Mouse (Mus musculus) limb, embryonic 12.5 days (tissue): ENCODE results near the gene Ptpn11. TPM values are rescaled to one million over a fixed set of nuclear protein-coding genes. Genes with fewer than 3 reads are reported as not detected.
A peak's percentile ranks its signal among the peaks of the same experiment; 100 is the strongest.
"Not testable (repeated sequence)": the region's sequence is repeated elsewhere in the genome, so short reads cannot be mapped to it uniquely, and the experiment has no call there.

Experiments used
- ATAC-seq: fragments of 200-750 bp; cut with Nextera tagmentation; 2 replicates; pipeline ENCODE4 v1.8.0; 2017; ENCODE audit warnings: low read depth, moderate TSS enrichment; ENCODE audit not compliant: insufficient number of reproducible peaks, insufficient read depth, low FRiP score, low TSS enrichment
- H3K27ac ChIP-seq: fragments of 300-500 bp; sonication (generic); 2 replicates; pipeline ENCODE4 v1.5.1; 2016; ENCODE audit warnings: mild to moderate bottlenecking, moderate library complexity
- H3K27me3 ChIP-seq: fragments of 300-500 bp; sonication (generic); 2 replicates; pipeline ENCODE4 v1.6.1; 2016; ENCODE audit warnings: mild to moderate bottlenecking, moderate library complexity
- H3K36me3 ChIP-seq: fragments of 300-500 bp; sonication (generic); 2 replicates; pipeline ENCODE4 v1.6.1; 2016; ENCODE audit warnings: mild to moderate bottlenecking, moderate library complexity
- H3K4me1 ChIP-seq: fragments of 300-500 bp; sonication (generic); replicated peaks from 2 replicates; pipeline ENCODE4 v1.6.1; 2016
- H3K4me2 ChIP-seq: fragments of 300-500 bp; sonication (generic); 2 replicates; pipeline ENCODE4 v1.6.1; 2016; ENCODE audit warnings: mild to moderate bottlenecking, moderate library complexity
- H3K4me3 ChIP-seq: fragments of 300-500 bp; sonication (generic); replicated peaks from 2 replicates; pipeline ENCODE4 v1.5.1; 2016; ENCODE audit warnings: mild to moderate bottlenecking
- H3K9ac ChIP-seq: fragments of 300-500 bp; sonication (generic); replicated peaks from 2 replicates; pipeline ENCODE4 v1.6.1; 2016; ENCODE audit warnings: mild to moderate bottlenecking, moderate library complexity
- H3K9me3 ChIP-seq: fragments of 300-500 bp; sonication (generic); 2 replicates; pipeline ENCODE4 v1.6.1; 2016; ENCODE audit warnings: mild to moderate bottlenecking, moderate library complexity
- WGBS: fragments of 180-500 bp; shearing (Covaris S2); methylation state at CpG from one replicate; pipeline ENCODE4 v1.1.7; 2016; 5-methylcytosine and 5-hydroxymethylcytosine counted together
- polyA plus RNA-seq: library from polyadenylated mRNA; unstranded; fragments of >200 nt; fragmentation: Nextera tagmentation; extraction: Ambion mirVana; gene quantifications from 2 replicates; pipeline ENCODE4 v1.2.1, GENCODE M21; 2016

Gene Ptpn11
- polyA plus RNA-seq, 1 experiment from 2014 or later, result 23.8 TPM

- no peak overlapping the region for H3K9ac ChIP-seq
- no peak for ATAC-seq
- WGBS, result 91% methylated on average over 3 of the region's 3 CpGs
These were observed 33.7 kb upstream of the Ptpn11 start for GRCm38 (mm10) chr5:121224856-121225255.

DNA sequence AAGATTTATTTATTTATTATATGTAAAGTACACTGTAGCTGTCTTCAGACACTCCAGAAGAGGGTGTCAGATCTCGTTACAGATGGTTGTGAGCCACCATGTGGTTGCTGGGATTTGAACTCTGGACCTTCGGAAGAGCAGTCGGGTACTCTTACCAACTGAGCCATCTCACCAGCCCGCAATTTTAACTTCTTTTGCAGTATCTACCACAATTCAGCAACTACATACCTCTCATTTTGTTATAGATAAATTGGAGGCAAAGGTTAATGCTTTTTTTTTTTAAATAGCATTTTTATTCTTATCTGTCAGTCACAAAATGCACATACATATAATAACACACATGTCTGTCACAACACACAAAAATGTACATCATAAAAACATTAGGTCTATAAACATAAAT is 32.8 kb upstream of the Ptpn11 start:
- 92% methylated on average over 4 of the region's 4 CpGs for WGBS
- not testable (repeated sequence) for H3K9me3 ChIP-seq, H3K4me2 ChIP-seq, ATAC-seq, H3K27me3 ChIP-seq, H3K27ac ChIP-seq, H3K9ac ChIP-seq, H3K36me3 ChIP-seq, H3K4me3 ChIP-seq
- peaks cover 10% of the 10 kb centered on the region for H3K4me1 ChIP-seq

More at GRCm38 (mm10) chr5:121224856-121225255, 33.7 kb upstream of the Ptpn11 start:
- Histone ChIP-seq H3K4me1 (peaks cover 10% of the 10 kb centered on the region), H3K4me3 (no peak overlapping the region), H3K27ac (no peak overlapping the region), H3K36me3 (no peaks in the 10 kb centered on the region), H3K4me2 (no peak overlapping the region), H3K27me3 (no peaks in the 10 kb centered on the region), H3K9me3 (0 out of 2 replicates have a peak, but pooled peaks cover 4% of the 10 kb centered on the region)

- Histone ChIP-seq H3K27ac (no peak overlapping the region), H3K9ac (peak overlapping the region; percentile 87), H3K4me1 (peaks cover 10% of the 10 kb centered on the region), H3K9me3 (no peaks in the 10 kb centered on the region), H3K27me3 (no peaks in the 10 kb centered on the region), H3K4me3 (peak overlapping the region; percentile 88), H3K36me3 (no peaks in the 10 kb centered on the region), H3K4me2 (peak overlapping the region; percentile 95)
- ATAC-seq, result no peak
- 24% methylated on average over 22 of the region's 23 CpGs for WGBS
These were observed 30.2 kb upstream of the Ptpn11 start for GRCm38 (mm10) chr5:121221328-121221850.

- Histone ChIP-seq H3K9ac (peak overlapping the region; percentile 87), H3K36me3 (no peaks in the 10 kb centered on the region), H3K9me3 (no peaks in the 10 kb centered on the region), H3K4me2 (peak overlapping the region; percentile 95), H3K27ac (peak overlapping the region; percentile 74; the same call in 1 of the 2 replicates), H3K27me3 (no peaks in the 10 kb centered on the region), H3K4me3 (peak overlapping the region; percentile 88), H3K4me1 (peaks cover 10% of the 10 kb centered on the region)
- WGBS, result 1% methylated on average over 33 of the region's 38 CpGs
- 0 out of 2 replicates have a peak, but pooled peaks have one; percentile 29 for ATAC-seq
These were observed 29.6 kb upstream of the Ptpn11 start for GRCm38 (mm10) chr5:121220732-121221301.

GRCm38 (mm10) chr5:121219980-121220731 is 29.0 kb upstream of the Ptpn11 start, which contains the start of gene Hectd4:
Gene Hectd4, plus strand, starts transcription at chr5:121220219.
- peak within 1 kb of the TSS; percentile 95 for H3K4me2 ChIP-seq
- WGBS, result under 1% methylated on average over 62 of the region's 90 CpGs
- peaks cover 10% of the 10 kb centered on the region for H3K4me1 ChIP-seq
- peak within 1 kb of the TSS; percentile 87 for H3K9ac ChIP-seq
- peak within 1 kb of the TSS; percentile 74 for H3K27ac ChIP-seq
- ATAC-seq, result peak; percentile 76
- H3K9me3 ChIP-seq, result no peaks in the 10 kb centered on the region
- no peaks in the 10 kb centered on the region for H3K27me3 ChIP-seq
- H3K4me3 ChIP-seq, result peak within 1 kb of the TSS; percentile 88
- no peaks in the 10 kb centered on the region for H3K36me3 ChIP-seq

GRCm38 (mm10) chr5:121219190-121219589 is 28.0 kb upstream of the Ptpn11 start:
- H3K4me2 ChIP-seq, result no peak overlapping the region
- no peak for ATAC-seq
- WGBS, result 81% methylated on average over 1 of the region's 1 CpGs
- H3K4me3 ChIP-seq, result no peak overlapping the region
- no peaks in the 10 kb centered on the region for H3K27me3 ChIP-seq
- H3K36me3 ChIP-seq, result no peaks in the 10 kb centered on the region
- no peaks in the 10 kb centered on the region for H3K9me3 ChIP-seq
- no peak overlapping the region for H3K9ac ChIP-seq
- H3K4me1 ChIP-seq, result peaks cover 10% of the 10 kb centered on the region
- no peak overlapping the region for H3K27ac ChIP-seq

- Histone ChIP-seq H3K27ac (no peak overlapping the region), H3K9me3 (no peaks in the 10 kb centered on the region), H3K36me3 (peaks cover 8% of the 10 kb centered on the region), H3K27me3 (no peaks in the 10 kb centered on the region), H3K4me2 (no peak overlapping the region), H3K9ac (no peak overlapping the region), H3K4me1 (peaks cover 10% of the 10 kb centered on the region), H3K4me3 (no peak overlapping the region)
- 78% methylated on average over 2 of the region's 2 CpGs for WGBS
- ATAC-seq, result no peak
These were observed 26.1 kb upstream of the Ptpn11 start for GRCm38 (mm10) chr5:121217313-121217634.

GRCm38 (mm10) chr5:121216584-121217312 is 25.6 kb upstream of the Ptpn11 start:
- not testable (repeated sequence) for H3K27ac ChIP-seq, ATAC-seq, H3K9ac ChIP-seq, H3K4me2 ChIP-seq, H3K4me3 ChIP-seq, H3K4me1 ChIP-seq, H3K27me3 ChIP-seq, H3K9me3 ChIP-seq
- 81% methylated on average over 9 of the region's 9 CpGs for WGBS
- peaks cover 13% of the 10 kb centered on the region for H3K36me3 ChIP-seq

GRCm38 (mm10) chr5:121216126-121216446 is 24.9 kb upstream of the Ptpn11 start:
- 84% methylated on average over 12 of the region's 12 CpGs for WGBS
- no peaks in the 10 kb centered on the region for H3K9me3 ChIP-seq
- H3K4me1 ChIP-seq, result peaks cover 2% of the 10 kb centered on the region
- H3K27ac ChIP-seq, result no peak overlapping the region
- H3K4me2 ChIP-seq, result no peak overlapping the region
- no peak overlapping the region for H3K4me3 ChIP-seq
- H3K9ac ChIP-seq, result no peak overlapping the region
- ATAC-seq, result no peak
- no peaks in the 10 kb centered on the region for H3K27me3 ChIP-seq
- peaks cover 20% of the 10 kb centered on the region for H3K36me3 ChIP-seq

GRCm38 (mm10) chr5:121215380-121216125 is 24.4 kb upstream of the Ptpn11 start:
- no peaks in the 10 kb centered on the region for H3K4me1 ChIP-seq
- no peaks in the 10 kb centered on the region for H3K27me3 ChIP-seq
- H3K4me2 ChIP-seq, result no peak overlapping the region
- ATAC-seq, result no peak
- H3K9ac ChIP-seq, result no peak overlapping the region
- 52% methylated on average over 13 of the region's 13 CpGs for WGBS
- no peak overlapping the region for H3K27ac ChIP-seq
- H3K4me3 ChIP-seq, result no peak overlapping the region
- H3K9me3 ChIP-seq, result no peaks in the 10 kb centered on the region
- peaks cover 25% of the 10 kb centered on the region for H3K36me3 ChIP-seq

DNA sequence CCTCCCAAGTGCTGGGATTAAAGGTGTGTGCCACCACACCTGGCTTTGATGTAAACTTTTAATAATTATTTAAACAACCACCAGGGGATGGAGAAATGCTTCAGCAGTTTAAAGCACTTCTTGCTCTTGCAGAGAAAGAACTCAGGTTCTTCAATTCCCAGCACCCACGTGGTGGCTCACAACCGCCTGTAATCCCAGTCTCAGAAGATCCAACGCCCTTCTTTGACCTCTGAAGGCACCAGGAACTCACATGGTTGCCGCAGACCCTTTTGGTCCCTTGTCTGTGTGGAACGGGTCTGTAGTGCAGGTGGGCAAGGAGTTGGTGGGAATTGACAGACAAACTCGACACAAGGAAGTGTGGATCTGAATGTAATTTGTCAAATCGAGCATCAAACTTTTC is 23.5 kb upstream of the Ptpn11 start:
- ATAC-seq, result no peak
- H3K27me3 ChIP-seq, result no peaks in the 10 kb centered on the region
- no peaks in the 10 kb centered on the region for H3K9me3 ChIP-seq
- no peak overlapping the region for H3K4me2 ChIP-seq
- H3K4me1 ChIP-seq, result no peaks in the 10 kb centered on the region
- no peak overlapping the region for H3K4me3 ChIP-seq
- no peak overlapping the region for H3K27ac ChIP-seq
- 57% methylated on average over 7 of the region's 7 CpGs for WGBS
- H3K9ac ChIP-seq, result no peak overlapping the region
- peaks cover 34% of the 10 kb centered on the region for H3K36me3 ChIP-seq
